Mouse (Mus musculus) monocyte, adult 5-6 weeks (primary cell): ENCODE data around the gene Rab12. TPM values are rescaled to one million over a fixed set of nuclear protein-coding genes. Genes with fewer than 3 reads are reported as not detected.
A peak's percentile ranks its signal among the peaks of the same experiment; 100 is the strongest.
"Not testable (repeated sequence)": the region's sequence is repeated elsewhere in the genome, so short reads cannot be mapped to it uniquely, and the experiment has no call there.

Source experiments
- ATAC-seq: fragments of 153-309, 156-312 bp; replicated peaks from 2 replicates; pipeline ENCODE4 v1.8.0; 2017; ENCODE audit warnings: mild to moderate bottlenecking; ENCODE audit not compliant: low TSS enrichment, insufficient number of reproducible peaks, severe bottlenecking, poor library complexity, low FRiP score
- total RNA-seq: library from RNA; stranded (forward); fragments of 200-1000, 200-491, 200-594 nt; gene quantifications from 3 replicates; pipeline ENCODE4 v1.2.3, GENCODE M21; 2017

Gene Rab12
- 32.1 to 41.3 TPM (median 36.1 TPM) in 3 replicates for total RNA-seq

DNA sequence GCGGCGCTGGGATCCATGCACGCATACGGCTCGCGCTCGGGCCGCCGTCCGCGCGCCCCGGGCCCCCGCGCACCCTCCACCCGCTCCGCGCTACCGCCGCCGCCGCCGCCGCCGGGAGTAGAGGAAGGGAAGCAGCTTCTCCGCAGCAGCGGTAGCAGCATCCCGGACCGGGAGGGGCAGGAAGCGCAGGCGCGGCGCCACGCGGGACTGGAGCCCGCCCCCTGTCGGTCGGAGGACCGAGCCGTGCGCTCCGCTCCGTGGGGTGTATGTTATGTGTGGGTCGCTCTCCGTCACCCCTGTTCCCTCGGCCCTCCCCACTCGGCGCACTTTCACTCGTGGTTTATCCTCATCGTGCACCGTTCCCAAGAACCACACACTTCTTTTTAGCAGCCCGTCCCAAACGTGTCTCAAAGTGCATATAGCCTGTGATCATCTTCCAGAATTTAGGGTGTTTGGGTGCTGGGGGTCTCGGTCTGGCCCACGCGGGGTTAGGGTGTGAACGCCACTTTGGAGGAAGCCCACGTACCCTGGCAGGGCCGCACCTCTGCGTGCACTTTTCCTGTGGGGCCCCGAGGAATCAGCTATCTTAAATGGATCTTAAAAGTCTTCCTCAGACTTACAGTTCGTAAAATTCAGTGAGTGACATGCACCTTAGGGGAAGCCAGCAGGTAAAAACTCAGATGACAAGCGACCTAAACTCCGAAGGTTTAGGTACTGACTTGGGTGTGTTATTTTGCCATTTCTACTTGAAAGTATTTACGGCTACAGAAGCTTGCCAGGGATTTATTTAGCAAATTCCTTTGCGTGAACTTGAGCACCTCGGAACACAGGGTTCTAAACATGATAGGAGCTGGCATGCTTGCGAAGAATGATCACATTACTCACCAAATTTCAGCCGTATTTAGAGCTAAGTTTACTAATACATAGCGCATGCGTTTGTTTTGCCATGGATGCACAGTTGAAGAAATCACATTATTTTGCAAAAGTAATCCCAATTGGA lies at the start of gene Rab12:
TSS of gene Rab12 (minus strand) at position 176 of the 1,000 bp plus-strand sequence.
- peak; percentile 93 for ATAC-seq

DNA sequence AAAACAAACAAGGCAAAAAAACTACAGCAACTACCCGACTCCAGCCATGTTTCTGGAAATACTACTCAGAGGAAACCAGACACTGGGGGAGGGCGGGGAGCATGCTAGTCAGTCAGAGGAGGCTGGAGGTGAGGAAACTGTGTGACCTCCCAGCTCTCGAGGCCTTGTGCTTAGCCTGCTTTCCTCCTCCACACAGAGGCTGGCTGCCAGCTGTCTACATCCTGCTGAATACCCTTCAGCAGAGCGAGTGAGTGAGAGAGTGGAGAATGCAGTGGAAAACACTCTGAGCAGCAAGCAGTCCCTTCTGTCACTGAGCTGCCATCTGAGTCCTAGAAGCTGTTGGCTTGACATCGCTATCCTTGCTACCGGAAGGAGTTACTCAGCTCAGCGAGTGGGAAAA lies 44.7 kb upstream of the Rab12 start:
- no peak for ATAC-seq

- no peak for ATAC-seq
Measured at GRCm38 (mm10) chr17:66563551-66563950, 44.0 kb upstream of the Rab12 start.

DNA sequence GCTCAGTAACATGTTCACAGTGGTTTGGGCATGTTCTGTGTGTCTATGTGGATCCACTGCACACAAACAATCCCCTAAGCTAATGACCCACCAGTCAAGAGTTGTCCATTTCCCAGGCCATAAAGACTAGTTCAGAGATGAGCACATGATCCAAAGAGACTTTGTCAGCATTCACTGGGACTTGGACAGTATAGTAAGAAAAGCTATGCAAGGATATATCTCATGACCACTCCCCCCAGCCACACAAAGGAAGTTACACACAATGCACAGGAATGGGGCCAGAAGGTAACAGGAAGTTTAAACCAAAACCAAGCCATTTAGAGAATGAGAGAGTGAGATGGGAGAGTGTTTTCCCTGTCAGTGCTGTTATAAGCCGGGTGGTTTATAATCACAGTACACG lies 41.9 kb upstream of the Rab12 start:
- ATAC-seq: no peak

DNA sequence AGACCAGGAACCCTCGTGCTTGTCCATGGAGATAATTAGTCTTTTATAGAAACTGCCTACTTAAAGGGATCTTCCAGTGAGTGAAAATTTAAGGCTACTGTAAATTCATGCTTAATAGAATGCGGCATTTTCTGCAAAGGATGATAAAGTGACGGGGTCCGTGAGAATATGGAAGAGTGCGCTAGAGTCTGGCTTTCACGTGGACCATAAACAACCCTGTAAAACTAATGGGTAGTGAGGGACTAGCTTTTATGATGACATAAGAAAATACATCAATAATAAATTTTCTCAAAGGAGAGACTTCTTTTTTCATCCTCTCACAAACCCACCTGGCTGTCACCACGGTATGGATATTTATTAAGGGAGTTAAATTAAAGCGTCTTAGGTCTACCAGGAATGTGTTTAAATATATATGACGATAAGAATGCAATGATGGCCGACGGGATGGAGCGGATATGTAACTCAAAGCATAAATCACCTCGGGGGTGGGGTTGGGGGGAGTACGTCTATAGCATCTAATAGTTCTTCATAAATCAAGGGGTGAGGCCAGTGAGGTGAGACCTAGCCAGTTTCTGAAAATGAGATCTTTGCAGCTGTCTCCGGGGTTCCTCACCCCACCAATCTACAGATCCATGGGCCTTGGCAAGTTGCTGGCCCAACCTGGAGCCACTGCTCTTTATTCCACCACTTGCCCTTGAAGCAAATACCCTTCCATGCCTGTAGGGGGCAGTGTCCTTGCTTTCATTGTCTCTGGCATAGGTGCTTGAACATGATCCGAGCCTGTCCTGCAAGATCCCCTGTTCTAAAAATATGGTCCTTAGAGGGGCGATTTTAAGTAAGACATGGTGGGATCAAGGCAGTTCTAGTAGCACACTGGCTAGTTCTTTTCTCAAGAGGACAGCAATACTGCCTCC lies 39.1 kb upstream of the Rab12 start:
- ATAC-seq: no peak

- ATAC-seq: no peak
Measured at GRCm38 (mm10) chr17:66552690-66553089, 33.2 kb upstream of the Rab12 start.

DNA sequence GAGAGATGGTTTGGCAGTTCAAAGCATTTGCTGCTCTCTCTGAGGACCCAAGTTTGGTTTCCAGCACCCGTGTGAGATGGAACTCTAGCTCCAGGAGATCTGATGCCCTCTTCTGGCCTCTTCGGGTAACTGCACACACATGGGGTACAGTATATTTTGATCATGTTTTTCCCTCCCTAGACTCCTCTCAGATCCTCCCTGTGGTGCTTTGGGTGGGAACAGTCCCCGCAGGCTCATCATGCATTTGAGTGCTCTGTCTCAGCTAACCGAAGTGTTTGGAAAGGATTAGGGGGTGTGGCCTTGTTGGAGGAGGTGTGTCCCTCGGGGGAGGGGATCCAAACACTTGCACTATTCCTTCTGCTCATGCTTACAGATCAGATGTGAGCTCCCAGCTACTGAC lies 31.0 kb upstream of the Rab12 start:
- ATAC-seq: no peak

GRCm38 (mm10) chr17:66532285-66532684 lies 12.8 kb upstream of the Rab12 start:
- ATAC-seq: no peak

DNA sequence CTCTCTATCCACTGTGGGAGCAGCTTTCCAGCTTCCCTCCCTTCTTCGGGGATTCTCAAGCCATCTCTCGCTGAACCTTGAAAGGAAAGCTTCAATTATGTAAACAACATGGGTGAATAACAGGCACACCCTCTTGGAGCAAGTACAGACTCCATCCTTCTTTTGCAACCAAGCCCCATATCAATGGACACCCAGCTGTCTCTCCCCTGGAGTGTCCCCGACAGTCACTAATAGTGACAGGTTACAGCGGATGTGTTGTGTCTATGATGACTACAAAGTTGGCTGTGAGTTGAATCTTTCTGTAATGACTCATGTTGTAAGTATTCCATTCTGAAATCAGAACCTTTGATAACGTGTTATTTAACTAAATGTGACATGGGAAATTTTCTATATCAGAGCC lies 3.9 kb upstream of the Rab12 start:
- ATAC-seq: no peak

- ATAC-seq: not testable (repeated sequence)
Measured at GRCm38 (mm10) chr17:66522631-66523030, 3.1 kb upstream of the Rab12 start.

- ATAC-seq: no peak
Measured at GRCm38 (mm10) chr17:66518877-66519553, 514 bp downstream of the Rab12 start.

DNA sequence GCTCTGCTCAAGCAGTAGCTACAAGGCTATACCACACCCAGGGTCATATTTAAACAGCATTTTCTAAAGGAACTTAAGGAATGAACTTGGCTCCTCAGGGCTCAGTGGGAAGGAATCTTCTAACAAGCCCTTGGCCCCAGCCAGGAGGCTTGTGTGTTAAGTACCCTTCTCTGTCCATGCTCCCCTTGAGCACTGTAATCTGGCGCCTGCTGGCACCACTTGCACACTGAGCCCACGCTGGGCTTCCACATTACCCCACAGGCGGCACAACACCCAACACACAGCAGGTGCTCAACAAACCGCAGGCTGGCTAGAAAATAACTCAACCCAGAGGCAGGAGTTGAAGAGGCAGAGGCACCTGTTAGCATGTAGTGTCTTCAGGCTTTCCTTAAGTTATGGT lies 2.6 kb downstream of the Rab12 start:
- no peak for ATAC-seq

DNA sequence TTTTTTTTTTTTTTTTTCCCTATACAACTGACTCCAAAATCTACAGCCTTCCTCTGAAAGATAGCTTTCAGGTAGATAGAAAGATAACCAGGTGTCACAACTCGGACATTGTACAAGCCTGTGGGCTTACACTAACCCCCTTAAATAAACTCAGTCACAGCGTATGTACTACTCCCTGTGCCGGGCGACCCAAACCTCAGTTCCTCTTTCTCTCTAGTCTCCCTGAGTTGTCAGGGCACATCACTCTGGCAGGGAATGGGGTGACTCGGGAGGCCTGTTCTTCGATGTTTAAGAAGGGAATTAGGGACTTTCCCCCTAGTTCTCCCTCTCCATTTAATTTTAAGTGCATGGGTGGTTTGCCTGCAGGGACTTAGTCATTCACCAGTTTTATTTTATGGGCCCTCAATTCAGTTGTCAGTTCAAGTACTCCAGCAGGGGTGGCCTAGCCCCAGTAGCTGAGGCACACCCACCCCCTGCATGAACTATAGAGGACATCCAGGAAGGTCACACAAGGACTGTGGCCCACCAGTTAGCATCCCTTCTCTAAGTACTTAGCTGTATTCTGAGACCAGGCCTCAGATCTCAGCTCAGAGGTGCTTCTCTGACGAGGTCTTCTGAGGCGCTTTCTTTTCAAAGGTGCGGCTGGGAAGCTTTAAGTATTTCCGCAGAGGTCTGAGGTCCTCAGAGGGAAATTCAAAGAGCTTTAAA lies 5.1 kb downstream of the Rab12 start:
- ATAC-seq: no peak

DNA sequence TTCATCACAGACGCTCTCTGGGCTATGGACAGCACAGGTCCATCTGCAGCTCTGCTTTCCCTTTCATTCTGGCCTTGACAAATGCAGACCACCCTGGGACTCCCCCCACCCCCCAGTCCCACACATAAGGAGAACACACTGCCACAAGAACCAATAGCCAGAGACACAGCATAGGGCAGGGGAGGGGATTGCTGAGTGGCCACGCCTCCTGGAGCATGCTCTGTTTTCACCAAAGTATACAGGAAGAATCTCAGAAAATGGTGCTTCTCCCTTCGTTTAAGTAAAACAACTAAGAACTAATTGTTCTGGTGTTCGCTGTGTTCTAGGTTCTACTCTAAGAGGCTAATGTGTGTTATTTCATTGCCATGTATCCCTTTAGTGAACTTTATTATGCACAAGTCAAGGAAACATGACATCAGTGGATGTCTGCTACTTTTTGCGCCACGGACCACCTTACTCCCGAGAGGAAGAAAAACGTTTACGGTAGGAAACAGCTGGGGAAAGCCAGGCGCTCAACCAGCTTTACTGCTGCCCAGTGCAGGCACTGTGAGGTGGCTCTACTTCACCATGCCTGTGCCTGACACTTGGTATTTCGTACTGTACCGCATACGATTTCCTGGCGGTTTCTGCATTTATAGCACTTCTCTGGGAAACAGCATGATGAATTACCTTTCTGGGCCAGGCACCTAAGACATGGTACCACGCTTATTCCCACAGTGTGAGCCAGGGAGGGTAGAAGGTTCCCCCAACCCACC lies 7.2 kb downstream of the Rab12 start:
- ATAC-seq: no peak

DNA sequence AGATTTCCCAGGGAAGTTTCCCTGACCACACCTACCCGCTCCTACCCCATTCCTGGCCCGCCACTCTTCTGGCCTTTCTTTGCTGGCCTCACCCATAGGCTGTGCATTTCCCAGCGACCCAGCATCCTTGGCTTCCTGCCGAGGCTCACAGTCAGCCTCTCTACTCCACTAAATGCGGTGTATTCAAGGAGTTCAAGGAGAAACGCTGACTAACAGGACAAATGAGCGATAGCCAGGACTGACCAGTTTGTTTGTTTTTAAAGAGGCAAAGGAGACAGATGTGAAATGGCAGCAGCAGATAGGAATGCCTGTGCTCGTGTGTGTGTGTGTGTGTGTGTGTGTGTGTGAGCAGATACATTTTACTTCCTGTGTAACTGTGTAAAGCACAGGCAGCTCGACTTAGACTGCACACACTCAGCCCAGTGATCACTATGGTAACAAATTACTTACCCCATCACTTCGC lies 9.3 kb downstream of the Rab12 start:
- ATAC-seq: no peak

DNA sequence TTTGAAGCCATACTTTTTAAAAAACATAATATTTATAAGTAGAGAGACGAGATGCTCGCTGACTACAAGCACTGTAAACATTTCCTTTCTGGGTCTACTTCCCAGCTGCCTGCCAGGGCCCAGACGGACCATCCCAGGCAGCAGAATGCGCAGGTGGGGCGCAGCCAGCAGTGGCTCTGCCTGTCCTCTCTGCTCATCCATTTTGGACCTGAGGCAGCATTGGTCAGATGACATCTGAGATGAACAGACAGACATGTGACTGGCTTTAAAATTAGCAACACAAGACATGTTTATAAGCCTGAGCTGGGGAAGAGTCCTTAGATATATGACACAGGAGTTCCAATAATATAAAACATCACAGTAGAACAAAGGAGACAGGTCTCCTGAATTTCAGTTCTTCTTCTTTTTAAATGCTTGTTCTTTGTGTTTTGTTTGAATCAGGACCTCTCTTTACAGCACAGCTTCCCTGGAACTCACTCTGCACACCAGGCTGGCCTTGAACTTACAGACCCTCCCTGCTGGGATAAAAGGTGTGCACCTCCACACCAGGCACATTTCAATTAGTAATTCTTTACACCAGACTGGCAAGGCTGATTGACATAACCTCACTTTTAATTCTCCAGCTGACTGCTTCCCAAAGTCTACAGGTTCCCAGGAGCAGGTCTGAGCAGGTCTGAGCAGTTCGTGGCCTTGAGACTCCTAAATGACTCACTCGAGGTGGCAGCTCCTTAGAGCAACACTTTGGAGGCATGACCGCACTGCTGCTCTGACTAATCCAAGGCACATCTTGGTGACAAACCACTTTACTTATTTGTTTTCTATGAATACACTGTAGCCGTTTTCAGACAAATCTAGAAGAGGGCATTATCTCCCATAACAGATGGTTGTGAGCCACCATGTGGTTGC lies 12.2 kb downstream of the Rab12 start:
- ATAC-seq: no peak

GRCm38 (mm10) chr17:66504964-66505363 lies 14.6 kb downstream of the Rab12 start:
- no peak for ATAC-seq
